Mouse (Mus musculus) forebrain, embryonic 15.5 days (tissue): ENCODE results near the gene Taf3. TPM values are rescaled to one million over a fixed set of nuclear protein-coding genes. Genes with fewer than 3 reads are reported as not detected.

Source experiments
- ATAC-seq: fragments of 200-750 bp; cut with Nextera tagmentation; replicated peaks from 2 replicates; pipeline ENCODE4 v1.8.0; 2017; ENCODE audit warnings: mild to moderate bottlenecking, moderate TSS enrichment, moderate library complexity
- H3K27ac ChIP-seq: fragments of 300-500 bp; sonication (generic); replicated peaks from 2 replicates; pipeline ENCODE4 v1.5.1; 2015; ENCODE audit warnings: mild to moderate bottlenecking, inconsistent platforms
- H3K27me3 ChIP-seq: fragments of 300-500 bp; sonication (generic); 2 replicates; pipeline ENCODE4 v1.6.1; 2015; ENCODE audit warnings: inconsistent platforms
- H3K36me3 ChIP-seq: fragments of 300-500 bp; sonication (generic); 2 replicates; pipeline ENCODE4 v1.6.1; 2015; ENCODE audit warnings: mild to moderate bottlenecking, inconsistent platforms
- H3K4me1 ChIP-seq: fragments of 300-500 bp; sonication (generic); 2 replicates; pipeline ENCODE4 v1.6.1; 2015; ENCODE audit warnings: inconsistent platforms
- H3K4me2 ChIP-seq: fragments of 300-500 bp; sonication (generic); replicated peaks from 2 replicates; pipeline ENCODE4 v1.6.1; 2015; ENCODE audit warnings: mild to moderate bottlenecking, inconsistent platforms
- H3K4me3 ChIP-seq: fragments of 300-500 bp; sonication (generic); 2 replicates; pipeline ENCODE4 v1.5.1; 2015; ENCODE audit warnings: mild to moderate bottlenecking, inconsistent platforms
- H3K9ac ChIP-seq: fragments of 300-500 bp; sonication (generic); replicated peaks from 2 replicates; pipeline ENCODE4 v1.6.1; 2015; ENCODE audit warnings: mild to moderate bottlenecking, inconsistent platforms
- H3K9me3 ChIP-seq: fragments of 300-500 bp; sonication (generic); 2 replicates; pipeline ENCODE4 v1.6.1; 2016; ENCODE audit warnings: inconsistent platforms
- WGBS: fragments of 180-500 bp; shearing (Covaris S2); methylation state at CpG from one replicate; pipeline ENCODE4 v1.1.7; 2015; ENCODE audit warnings: mixed read lengths; 5-methylcytosine and 5-hydroxymethylcytosine counted together
- polyA plus RNA-seq: library from polyadenylated mRNA; unstranded; fragments of >200 nt; fragmentation: Nextera tagmentation; extraction: Ambion mirVana; gene quantifications from 2 replicates; pipeline ENCODE4 v1.2.1, GENCODE M21; 2015

Gene Taf3
- polyA plus RNA-seq, 1 experiment from 2014 or later: 15.8 TPM

GRCm38 (mm10) chr2:9970579-9970978, 77.8 kb downstream of the Taf3 start:
- H3K4me3 ChIP-seq: no peak overlapping the region
- no peaks in the 10 kb centered on the region for H3K27me3 ChIP-seq
- WGBS: 94% methylated on average over 3 of the region's 3 CpGs
- no peak for ATAC-seq
- no peaks in the 10 kb centered on the region for H3K36me3 ChIP-seq
- H3K9me3 ChIP-seq: no peaks in the 10 kb centered on the region
- no peak overlapping the region for H3K4me2 ChIP-seq
- H3K27ac ChIP-seq: no peak overlapping the region
- no peaks in the 10 kb centered on the region for H3K4me1 ChIP-seq
- no peak overlapping the region for H3K9ac ChIP-seq

GRCm38 (mm10) chr2:9970178-9970577, 78.2 kb downstream of the Taf3 start:
- H3K27ac ChIP-seq: no peak overlapping the region
- no peaks in the 10 kb centered on the region for H3K27me3 ChIP-seq
- H3K4me3 ChIP-seq: no peak overlapping the region
- H3K4me1 ChIP-seq: no peaks in the 10 kb centered on the region
- H3K9ac ChIP-seq: no peak overlapping the region
- H3K36me3 ChIP-seq: no peaks in the 10 kb centered on the region
- H3K9me3 ChIP-seq: no peaks in the 10 kb centered on the region
- no peak for ATAC-seq
- 90% methylated on average over 4 of the region's 4 CpGs for WGBS
- no peak overlapping the region for H3K4me2 ChIP-seq

GRCm38 (mm10) chr2:9969734-9970133, 78.7 kb downstream of the Taf3 start:
- no peak for ATAC-seq
- H3K4me1 ChIP-seq: no peaks in the 10 kb centered on the region
- no peak overlapping the region for H3K4me2 ChIP-seq
- 88% methylated on average over 5 of the region's 5 CpGs for WGBS
- H3K27me3 ChIP-seq: no peaks in the 10 kb centered on the region
- H3K27ac ChIP-seq: no peak overlapping the region
- H3K4me3 ChIP-seq: no peak overlapping the region
- no peaks in the 10 kb centered on the region for H3K9me3 ChIP-seq
- H3K36me3 ChIP-seq: no peaks in the 10 kb centered on the region
- no peak overlapping the region for H3K9ac ChIP-seq

GRCm38 (mm10) chr2:9966634-9967033, 81.8 kb downstream of the Taf3 start:
- Histone ChIP-seq H3K4me3 (no peak overlapping the region), H3K27ac (no peak overlapping the region), H3K36me3 (no peaks in the 10 kb centered on the region), H3K9ac (no peak overlapping the region), H3K27me3 (no peaks in the 10 kb centered on the region), H3K4me2 (no peak overlapping the region), H3K9me3 (no peaks in the 10 kb centered on the region), H3K4me1 (no peaks in the 10 kb centered on the region)
- no peak for ATAC-seq
- 75% methylated on average over 1 of the region's 1 CpGs for WGBS

GRCm38 (mm10) chr2:9965608-9966007, 82.8 kb downstream of the Taf3 start:
- no peaks in the 10 kb centered on the region for H3K36me3 ChIP-seq

GRCm38 (mm10) chr2:9962871-9963270, 85.5 kb downstream of the Taf3 start:
- H3K4me3 ChIP-seq: no peak overlapping the region
- ATAC-seq: no peak
- H3K36me3 ChIP-seq: no peaks in the 10 kb centered on the region
- no peaks in the 10 kb centered on the region for H3K27me3 ChIP-seq
- H3K27ac ChIP-seq: no peak overlapping the region
- no peaks in the 10 kb centered on the region for H3K4me1 ChIP-seq
- no peak overlapping the region for H3K4me2 ChIP-seq
- no peak overlapping the region for H3K9ac ChIP-seq
- no peaks in the 10 kb centered on the region for H3K9me3 ChIP-seq

More at GRCm38 (mm10) chr2:9965608-9966007, 82.8 kb downstream of the Taf3 start:
- Histone ChIP-seq H3K4me2 (no peak overlapping the region), H3K27ac (no peak overlapping the region), H3K9me3 (no peaks in the 10 kb centered on the region), H3K4me1 (no peaks in the 10 kb centered on the region), H3K27me3 (no peaks in the 10 kb centered on the region), H3K9ac (no peak overlapping the region), H3K4me3 (no peak overlapping the region)
- WGBS: 61% methylated on average over 1 of the region's 1 CpGs
- ATAC-seq: no peak

- Histone ChIP-seq H3K9me3 (no peaks in the 10 kb centered on the region), H3K27me3 (no peaks in the 10 kb centered on the region), H3K27ac (no peak overlapping the region), H3K36me3 (no peaks in the 10 kb centered on the region), H3K9ac (no peak overlapping the region), H3K4me1 (no peaks in the 10 kb centered on the region), H3K4me2 (no peak overlapping the region), H3K4me3 (no peak overlapping the region)
- ATAC-seq: no peak
- WGBS: 78% methylated on average over 3 of the region's 3 CpGs
Measured at GRCm38 (mm10) chr2:9961708-9962107, 86.7 kb downstream of the Taf3 start.

GRCm38 (mm10) chr2:9958011-9958410, 90.4 kb downstream of the Taf3 start:
- no peak for ATAC-seq
- Histone ChIP-seq H3K4me1 (no peaks in the 10 kb centered on the region), H3K9ac (no peak overlapping the region), H3K27ac (no peak overlapping the region), H3K4me3 (no peak overlapping the region), H3K4me2 (no peak overlapping the region), H3K27me3 (no peaks in the 10 kb centered on the region), H3K36me3 (no peaks in the 10 kb centered on the region), H3K9me3 (no peaks in the 10 kb centered on the region)
- 81% methylated on average over 6 of the region's 6 CpGs for WGBS

GRCm38 (mm10) chr2:9956546-9956945, 91.8 kb downstream of the Taf3 start:
- Histone ChIP-seq H3K4me3 (no peak overlapping the region), H3K4me2 (no peak overlapping the region), H3K9me3 (no peaks in the 10 kb centered on the region), H3K27me3 (no peaks in the 10 kb centered on the region), H3K9ac (no peak overlapping the region), H3K27ac (no peak overlapping the region), H3K4me1 (no peaks in the 10 kb centered on the region), H3K36me3 (0 out of 2 replicates have a peak, but pooled peaks cover 2% of the 10 kb centered on the region)
- WGBS: 62% methylated on average over 2 of the region's 2 CpGs
- ATAC-seq: no peak

GRCm38 (mm10) chr2:9955576-9956535, 92.5 kb downstream of the Taf3 start:
- ATAC-seq: no peak
- no peak overlapping the region for H3K27ac ChIP-seq
- no peaks in the 10 kb centered on the region for H3K4me1 ChIP-seq
- WGBS: 57% methylated on average over 9 of the region's 9 CpGs
- no peaks in the 10 kb centered on the region for H3K27me3 ChIP-seq
- H3K9ac ChIP-seq: no peak overlapping the region
- H3K4me2 ChIP-seq: no peak overlapping the region
- H3K9me3 ChIP-seq: no peaks in the 10 kb centered on the region
- H3K4me3 ChIP-seq: no peak overlapping the region
- 0 out of 2 replicates have a peak, but pooled peaks cover 2% of the 10 kb centered on the region for H3K36me3 ChIP-seq

GRCm38 (mm10) chr2:9946739-9947138, 101.7 kb downstream of the Taf3 start:
- no peaks in the 10 kb centered on the region for H3K9me3 ChIP-seq
- no peak overlapping the region for H3K4me2 ChIP-seq
- H3K36me3 ChIP-seq: 0 out of 2 replicates have a peak, but pooled peaks cover 1% of the 10 kb centered on the region
- ATAC-seq: no peak
- WGBS: 87% methylated on average over 3 of the region's 3 CpGs
- no peak overlapping the region for H3K4me3 ChIP-seq
- H3K9ac ChIP-seq: no peak overlapping the region
- H3K27ac ChIP-seq: no peak overlapping the region
- H3K4me1 ChIP-seq: no peaks in the 10 kb centered on the region
- no peaks in the 10 kb centered on the region for H3K27me3 ChIP-seq

GRCm38 (mm10) chr2:9945611-9946010, 102.8 kb downstream of the Taf3 start:
- WGBS: 83% methylated on average over 4 of the region's 4 CpGs
- ATAC-seq: no peak
- Histone ChIP-seq H3K9ac (no peak overlapping the region), H3K36me3 (no peaks in the 10 kb centered on the region), H3K4me1 (no peaks in the 10 kb centered on the region), H3K4me2 (no peak overlapping the region), H3K27ac (no peak overlapping the region), H3K27me3 (no peaks in the 10 kb centered on the region), H3K4me3 (no peak overlapping the region), H3K9me3 (no peaks in the 10 kb centered on the region)

GRCm38 (mm10) chr2:9943011-9943410, 105.4 kb downstream of the Taf3 start:
- Histone ChIP-seq H3K27me3 (no peaks in the 10 kb centered on the region), H3K36me3 (no peaks in the 10 kb centered on the region), H3K4me2 (no peak overlapping the region), H3K27ac (no peak overlapping the region), H3K9me3 (no peaks in the 10 kb centered on the region), H3K4me1 (no peaks in the 10 kb centered on the region), H3K4me3 (no peak overlapping the region), H3K9ac (no peak overlapping the region)
- no peak for ATAC-seq
- 85% methylated on average over 1 of the region's 1 CpGs for WGBS
